Mouse (Mus musculus) liver, postnatal 0 days (tissue): Measurements from ENCODE around the gene Pam.

Source experiments
- CTCF ChIP-seq: sonication (generic); IDR thresholded peaks from 2 replicates; pipeline ENCODE4 v1.5.1; 2016; ENCODE audit warnings: antibody characterized with exemption, low read depth
- EP300 ChIP-seq: IDR thresholded peaks from 2 replicates; pipeline ENCODE4 v1.6.1; 2016; ENCODE audit warnings: antibody characterized with exemption, low read depth, mild to moderate bottlenecking

- TF ChIP-seq CTCF (no peak), EP300 (no peak)
Observed at GRCm38 (mm10) chr1:97794110-97794509, 301.3 kb downstream of the Pam start.
